Mouse (Mus musculus) B cell, adult 2 months (primary cell): ENCODE data around the gene 2310011J03Rik.

Source experiments
- DNase-seq, 2 experiments: peaks; one replicate each; pipeline ENCODE4 v3.0.0; 2022

2310011J03Rik gene

DNA sequence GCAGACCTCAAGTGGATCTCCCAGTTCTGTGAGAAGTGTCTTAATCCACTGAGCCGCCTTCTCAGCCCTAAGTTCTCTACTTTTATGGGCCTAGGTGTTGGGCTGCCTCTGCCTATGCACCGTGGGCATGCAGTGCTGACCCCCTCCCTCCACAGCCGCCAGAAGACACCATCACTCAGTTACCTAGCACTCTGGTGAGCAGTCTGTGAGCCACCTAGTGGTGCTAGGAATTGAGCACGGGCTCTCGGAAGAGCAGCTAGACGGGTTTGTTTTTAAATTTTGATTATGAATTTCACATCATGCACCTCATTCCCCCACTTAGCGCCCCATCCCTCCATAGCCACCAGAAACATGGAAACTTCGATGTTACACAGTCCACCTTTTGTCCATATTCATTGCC, 31.7 kb downstream of the 2310011J03Rik start:
- DNase-seq, result no peak

DNA sequence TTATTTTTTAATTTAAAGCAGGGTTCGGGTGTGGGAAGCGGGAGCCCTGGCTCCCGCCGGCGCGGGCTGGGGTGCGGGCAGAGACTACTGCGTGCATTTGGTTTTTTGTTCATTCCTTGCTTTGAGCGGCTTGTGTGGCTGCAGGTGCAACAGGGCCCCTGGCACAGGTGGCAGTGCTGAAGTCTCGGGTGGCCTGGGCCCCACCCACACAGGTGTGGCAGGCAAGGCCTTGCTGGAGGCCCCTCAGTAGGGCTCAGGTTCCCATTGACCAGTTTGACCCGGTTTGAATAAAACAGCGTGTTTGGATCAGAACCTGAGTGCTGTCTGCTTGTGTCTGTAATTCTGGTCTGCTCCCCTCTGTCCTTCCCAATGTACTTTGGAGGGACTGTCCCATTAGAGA, 32.2 kb downstream of the 2310011J03Rik start:
- DNase-seq, result no peak

DNA sequence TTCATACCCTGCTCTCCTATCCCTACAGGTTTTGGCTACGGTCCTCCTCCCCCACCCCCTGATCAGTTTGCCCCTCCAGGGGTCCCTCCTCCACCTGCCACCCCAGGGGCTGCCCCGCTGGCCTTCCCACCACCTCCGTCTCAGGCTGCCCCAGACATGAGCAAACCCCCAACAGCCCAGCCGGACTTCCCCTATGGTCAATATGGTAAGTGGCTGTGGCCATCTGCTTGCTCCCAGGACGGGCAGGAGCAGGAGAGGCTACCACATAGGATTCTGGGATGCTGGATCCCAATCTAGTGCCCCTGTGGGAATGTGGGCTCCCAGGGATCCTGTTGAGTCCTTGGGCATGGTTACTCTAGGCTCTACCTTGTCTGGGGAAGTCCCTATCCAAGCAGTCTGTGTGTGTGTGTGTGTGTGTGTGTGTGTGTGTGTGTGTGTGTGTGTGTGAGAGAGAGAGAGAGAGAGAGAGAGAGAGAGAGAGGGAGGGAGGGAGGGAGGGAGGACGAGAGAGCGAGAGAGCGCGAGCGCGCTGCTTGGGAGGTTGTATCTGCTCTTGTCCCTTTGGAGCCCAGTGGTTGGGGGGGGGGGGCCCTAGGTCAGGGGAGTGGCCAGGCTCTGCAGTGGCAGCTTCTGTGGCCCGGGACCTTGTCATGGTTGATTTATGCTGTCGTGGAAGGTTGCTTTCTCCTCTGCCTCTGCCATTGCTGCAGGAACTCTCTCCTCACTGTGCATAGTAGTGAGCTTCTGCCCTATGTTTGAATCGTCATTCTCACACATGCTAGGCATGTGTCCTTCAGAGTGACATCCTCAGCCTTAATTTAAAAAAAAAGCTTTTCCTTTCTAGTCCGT, 34.9 kb downstream of the 2310011J03Rik start:
- no peak for DNase-seq

DNA sequence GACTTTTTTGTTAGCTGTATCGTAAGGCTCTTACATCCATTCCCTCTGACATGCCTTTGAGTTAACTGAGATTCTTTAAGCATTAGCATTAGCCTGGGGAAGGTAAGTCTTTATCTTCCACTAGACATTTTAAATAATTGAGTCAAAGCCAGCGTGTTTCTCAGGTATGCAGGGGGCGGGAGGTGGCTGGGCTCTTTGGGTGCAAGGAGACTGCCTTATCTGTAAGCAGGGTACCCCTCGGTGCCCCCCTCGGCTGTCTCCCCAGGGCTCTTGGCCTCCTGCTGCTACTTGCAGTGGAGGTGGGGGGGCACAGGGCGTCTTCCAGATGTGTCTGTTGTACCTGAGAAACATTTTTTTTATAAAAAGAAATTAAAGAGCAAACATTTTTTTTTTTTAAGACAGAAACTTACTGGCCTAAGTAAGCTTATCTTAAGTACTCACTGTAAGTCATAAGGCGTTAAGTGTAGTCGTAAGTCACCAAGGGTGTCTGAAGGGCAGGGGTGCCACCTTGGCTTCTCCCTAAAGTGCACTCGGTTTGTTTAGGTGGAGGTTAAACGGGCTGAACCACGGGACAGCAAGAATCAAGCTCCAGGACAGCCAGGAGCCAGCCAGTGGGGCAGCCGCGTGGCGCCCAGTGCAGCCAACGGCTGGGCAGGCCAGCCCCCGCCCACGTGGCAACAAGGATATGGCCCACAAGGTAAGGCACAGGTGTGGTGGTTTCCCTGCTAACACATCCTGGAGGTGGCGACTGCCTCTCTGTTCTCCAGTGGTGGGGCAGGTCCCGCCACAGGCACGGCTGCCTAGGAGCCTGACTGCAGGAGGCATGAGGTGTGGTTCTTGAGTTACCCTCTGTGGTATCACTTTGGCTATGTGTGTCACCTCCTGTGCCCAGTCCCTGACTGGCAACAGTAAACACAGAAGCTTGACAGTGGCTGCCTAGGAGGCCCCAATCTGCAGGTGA, 37.6 kb downstream of the 2310011J03Rik start:
- no peak for DNase-seq

DNA sequence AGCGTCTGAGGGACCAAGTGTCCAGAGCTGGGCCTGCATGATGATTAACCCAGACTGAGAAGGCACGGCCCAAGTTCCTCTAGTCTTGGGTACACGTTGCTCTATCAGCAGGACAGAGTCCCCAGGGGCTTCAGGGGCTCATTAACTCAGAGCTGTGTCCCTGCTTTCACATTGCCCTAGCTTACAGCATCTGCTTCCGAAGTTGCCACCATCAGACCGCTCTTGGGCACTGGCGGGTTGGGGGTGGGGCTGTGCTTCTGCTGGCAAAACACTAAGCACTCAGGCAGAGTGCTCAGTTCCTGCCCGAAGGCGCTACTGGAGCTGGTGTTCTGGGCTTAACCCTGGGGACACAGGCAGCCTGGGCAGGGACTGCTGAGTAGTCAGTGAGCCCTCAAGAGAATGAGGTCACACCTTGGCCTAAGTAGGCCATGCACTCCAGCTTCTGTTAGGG, 38.4 kb downstream of the 2310011J03Rik start:
- no peak for DNase-seq

DNA sequence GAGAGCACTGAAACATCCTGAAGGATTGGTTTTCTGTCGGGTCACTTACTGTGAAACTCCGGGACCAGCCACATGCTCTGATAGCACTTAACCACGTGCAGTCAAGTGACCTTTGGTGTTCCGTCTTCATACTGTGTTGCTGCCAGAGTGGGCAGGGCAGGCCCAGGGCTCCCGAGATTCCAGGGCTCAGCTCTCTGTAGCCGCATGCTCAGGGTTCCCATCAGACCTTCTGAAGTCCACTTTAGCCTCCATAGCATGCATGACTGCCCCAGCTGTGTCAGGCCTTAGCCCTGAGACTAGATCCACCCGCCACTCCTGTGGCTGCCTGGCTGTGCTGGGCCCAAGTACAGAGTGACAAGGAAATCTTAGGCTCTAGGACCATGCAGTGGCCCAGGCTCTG, 39.0 kb downstream of the 2310011J03Rik start:
- no peak for DNase-seq

DNA sequence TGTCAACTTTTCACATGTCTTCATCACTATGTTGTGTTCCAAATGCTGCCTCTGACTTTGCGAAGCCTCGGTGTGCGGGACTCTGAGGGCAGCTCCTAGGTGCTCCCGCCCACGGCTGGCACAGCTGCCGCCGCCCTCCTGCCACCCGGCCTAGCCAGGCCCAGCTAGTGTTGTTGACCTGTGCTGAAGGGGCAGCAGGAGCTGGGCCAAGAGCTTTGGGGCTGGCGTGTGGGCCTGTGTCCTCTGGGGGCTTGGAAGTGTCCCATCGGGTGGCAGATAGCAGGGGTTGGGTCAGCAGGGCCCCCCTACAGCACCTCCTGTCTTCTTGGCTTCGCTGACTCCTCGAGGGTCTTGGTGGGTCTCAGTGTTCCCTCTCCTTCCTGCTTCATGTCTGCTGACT, 41.1 kb downstream of the 2310011J03Rik start:
- DNase-seq, result no peak

DNA sequence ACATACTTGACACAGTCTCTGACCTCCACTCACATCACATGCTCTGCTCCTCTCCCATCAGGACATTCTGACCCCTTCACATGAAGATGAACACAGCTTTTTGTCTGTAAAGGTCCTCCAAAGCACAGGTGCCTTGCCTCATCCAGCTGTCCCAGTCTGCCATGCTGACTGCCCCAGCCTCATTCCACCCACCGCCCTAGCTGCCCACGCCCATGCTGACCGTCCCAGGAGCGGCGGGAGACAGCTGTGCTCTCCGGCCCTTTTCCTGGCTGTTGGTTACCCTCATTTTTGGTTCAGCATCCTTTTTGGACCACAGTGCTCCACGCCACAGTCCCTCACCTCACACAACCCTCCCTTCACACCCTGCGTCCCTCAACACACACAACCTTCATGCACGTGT, 41.9 kb downstream of the 2310011J03Rik start:
- DNase-seq, result no peak

DNA sequence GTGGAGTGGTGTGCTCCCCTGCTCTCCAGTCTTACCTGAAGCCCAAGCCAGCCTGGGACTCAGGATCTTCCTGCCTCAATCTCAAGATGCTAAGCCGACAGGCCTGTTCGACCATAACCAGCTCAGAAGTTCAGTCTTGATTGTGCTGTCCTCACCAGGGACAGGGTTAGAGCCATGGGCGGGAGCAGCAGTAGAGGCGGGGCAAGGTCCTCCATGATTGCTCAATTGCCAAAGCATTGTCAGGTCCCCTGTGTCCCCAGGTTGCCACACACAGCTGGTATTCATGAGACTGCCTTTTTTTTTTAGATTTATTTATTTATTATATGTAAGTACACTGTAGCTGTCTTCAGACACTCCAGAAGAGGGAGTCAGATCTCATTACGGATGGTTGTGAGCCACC, 44.1 kb downstream of the 2310011J03Rik start:
- no peak for DNase-seq

DNA sequence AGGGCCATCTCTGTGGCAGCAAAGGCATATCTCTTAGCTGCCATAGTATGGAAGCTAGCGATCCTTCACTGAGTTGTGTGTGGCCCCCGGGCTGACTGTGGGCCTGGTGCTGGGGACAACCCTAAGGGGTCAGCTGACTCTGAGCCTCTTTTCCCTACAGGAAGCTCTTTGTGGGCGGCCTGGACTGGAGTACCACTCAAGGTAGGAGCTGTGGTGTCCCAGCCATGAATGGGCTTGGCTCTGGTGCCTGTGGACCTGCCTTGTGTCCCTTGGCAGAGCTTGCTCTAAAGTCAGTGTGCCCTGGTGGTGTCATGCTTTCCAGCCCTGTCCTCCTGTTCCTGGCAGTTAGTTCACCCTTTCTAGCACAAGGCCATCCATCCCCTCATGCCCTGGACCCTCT, 46.5 kb downstream of the 2310011J03Rik start:
- no peak for DNase-seq

DNA sequence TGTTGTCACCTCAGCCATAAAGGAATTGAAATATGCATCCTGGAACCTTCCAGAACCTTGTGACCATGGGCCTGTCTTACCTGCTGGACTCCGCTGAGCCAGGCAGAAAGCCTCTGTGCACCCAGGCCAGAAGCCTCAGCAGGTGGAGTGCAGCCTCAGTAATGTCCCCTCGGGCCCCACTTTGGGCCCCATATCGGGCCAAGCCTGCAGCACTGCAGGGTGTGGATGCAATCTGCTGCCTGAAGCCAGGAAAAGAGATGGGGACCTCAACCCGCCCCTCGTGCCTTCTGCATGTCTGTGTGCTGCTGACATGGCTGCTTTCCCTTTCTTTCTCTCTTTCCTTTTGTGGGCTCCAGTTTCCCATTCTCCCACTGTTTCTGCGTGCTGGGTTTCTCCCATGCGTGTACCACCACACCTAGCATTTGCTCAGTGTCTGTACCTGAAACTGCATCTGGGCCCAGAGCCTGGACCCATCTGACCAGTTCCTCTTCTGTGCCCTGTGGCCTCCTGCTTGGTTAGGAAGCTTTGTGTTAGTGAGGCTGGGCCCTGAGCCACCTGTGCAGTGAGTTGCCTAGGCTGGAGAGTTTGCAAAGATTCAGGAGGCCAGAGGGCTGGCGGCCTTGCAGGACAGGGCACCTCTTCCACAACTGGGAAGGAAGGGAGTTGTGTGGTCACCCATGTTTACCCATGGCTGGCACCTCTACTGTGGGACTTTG, 48.3 kb downstream of the 2310011J03Rik start:
- DNase-seq, result no peak

DNA sequence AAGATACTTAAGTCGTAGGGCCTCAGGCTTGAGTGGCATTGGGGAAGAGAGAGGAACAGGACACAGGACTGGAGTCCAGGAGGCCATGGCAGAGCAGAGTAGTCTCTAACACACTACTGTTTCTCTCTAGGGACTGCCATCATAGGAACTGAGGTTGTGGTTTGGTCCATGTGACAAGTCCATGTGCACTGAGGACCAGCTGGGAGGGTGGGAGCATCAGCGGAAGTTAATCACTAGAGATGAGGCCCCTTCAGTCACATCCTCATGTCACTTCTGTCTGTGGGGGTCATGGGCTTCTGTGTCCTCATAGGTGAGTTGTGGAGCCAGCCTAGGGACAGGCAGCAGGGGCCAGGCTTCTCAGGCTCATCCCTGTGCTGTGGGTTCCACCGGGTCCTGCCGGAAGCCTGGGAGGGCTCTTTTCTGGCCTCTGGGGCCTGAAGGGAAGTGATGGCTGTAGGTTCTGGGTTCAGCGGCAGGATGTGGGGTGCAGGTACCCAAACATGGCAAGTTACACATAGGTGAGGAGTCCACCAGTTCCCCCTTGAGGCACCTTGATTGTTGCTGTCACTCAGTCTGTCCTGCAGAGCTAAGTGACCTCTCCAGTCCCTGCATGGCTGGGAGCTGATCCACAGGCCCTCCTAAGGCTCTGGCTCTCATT, 49.0 kb downstream of the 2310011J03Rik start:
- peak; percentile 38 to 45 for DNase-seq

DNA sequence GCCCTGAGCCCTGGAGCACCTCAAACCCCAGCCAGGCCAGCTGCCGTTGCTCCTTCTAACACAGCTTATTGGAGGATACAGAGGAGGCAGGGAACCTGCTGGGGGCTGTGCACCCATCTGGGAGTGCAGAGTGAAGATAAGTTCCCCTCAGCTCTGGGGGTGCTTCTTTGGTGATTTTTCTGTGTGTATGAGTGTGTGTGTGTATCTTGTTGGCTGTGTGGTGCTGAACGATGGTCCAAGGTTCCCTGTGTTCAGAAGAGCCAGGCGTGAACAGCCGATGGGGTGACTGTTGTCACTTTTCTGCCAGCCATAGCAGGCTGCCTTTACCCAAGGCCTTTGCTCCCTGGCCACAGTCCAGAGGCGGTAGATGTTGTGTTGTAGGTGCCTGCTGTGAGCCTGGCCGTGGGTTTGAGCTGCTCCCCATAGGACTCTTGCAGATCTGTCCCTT, 49.6 kb downstream of the 2310011J03Rik start:
- DNase-seq, result no peak

DNA sequence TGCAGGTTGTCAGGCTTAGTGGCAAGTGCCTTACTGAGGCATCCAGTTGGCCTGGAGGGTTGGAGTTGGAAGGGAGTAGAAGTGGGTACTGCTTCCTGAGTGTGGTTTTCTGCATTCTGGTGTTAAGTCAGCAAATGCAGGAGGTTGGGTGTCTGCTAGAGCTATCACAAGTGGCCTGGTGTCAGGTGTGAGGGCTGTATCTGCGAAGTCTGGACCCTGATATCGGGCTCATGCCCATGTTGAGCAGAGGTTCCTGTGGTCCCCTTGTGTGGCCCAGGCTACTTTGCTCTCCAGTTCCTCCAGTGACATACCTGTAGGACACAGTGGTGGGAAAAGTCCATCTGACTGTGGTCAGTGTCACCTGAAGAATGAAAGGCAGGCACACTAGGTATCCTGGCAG, 50.2 kb downstream of the 2310011J03Rik start:
- no peak for DNase-seq
